Mouse (Mus musculus) ES-E14 (cell line): Measurements from ENCODE around the gene Rnf7. TPM values are rescaled to one million over a fixed set of nuclear protein-coding genes. Genes with fewer than 3 reads are reported as not detected.
"Not testable (repeated sequence)": the region's sequence is repeated elsewhere in the genome, so short reads cannot be mapped to it uniquely, and the experiment has no call there.

ENCODE experiments used
- DNase-seq: peaks from one replicate; pipeline ENCODE4 v3.0.0-alpha.2; 2013; ENCODE audit warnings: low read depth, low spot score
- H3K27ac ChIP-seq: 2 replicates; pipeline ENCODE4 v1.5.1; 2012; ENCODE audit warnings: low read depth, mild to moderate bottlenecking, low read length, moderate library complexity, mixed read lengths; ENCODE audit not compliant: poor library complexity, insufficient read depth, severe bottlenecking
- H3K36me3 ChIP-seq: 2 replicates; pipeline ENCODE4 v1.6.1; 2012; ENCODE audit warnings: mild to moderate bottlenecking, low read length, moderate library complexity, mixed read lengths; ENCODE audit not compliant: control insufficient read depth, poor library complexity, insufficient read depth, severe bottlenecking
- H3K4me1 ChIP-seq, 2 experiments: fragments of 150-350 bp in 1 of 2; sonication (generic) in 1 of 2; 2 replicates each; pipeline ENCODE4 v1.6.1; 2012; ENCODE audit warnings: low read length in 2 of 2, mild to moderate bottlenecking in 1 of 2, mixed read lengths in 1 of 2; ENCODE audit not compliant: control insufficient read depth in 2 of 2, insufficient read depth in 2 of 2, poor library complexity in 1 of 2
- H3K4me3 ChIP-seq, 2 experiments: fragments of 150-350 bp in 1 of 2; sonication (generic) in 1 of 2; 2 replicates each; pipeline ENCODE4 v1.5.1; 2012; ENCODE audit warnings: low read length in 2 of 2, low read depth in 1 of 2, mild to moderate bottlenecking in 1 of 2, mixed read lengths in 1 of 2; ENCODE audit not compliant: insufficient read depth in 1 of 2, poor library complexity in 1 of 2, severe bottlenecking in 1 of 2
- H3K9ac ChIP-seq: 2 replicates; pipeline ENCODE4 v1.6.1; 2012; ENCODE audit warnings: low read depth, mild to moderate bottlenecking, low read length, mixed read lengths; ENCODE audit not compliant: poor library complexity, insufficient read depth, severe bottlenecking
- H3K9me3 ChIP-seq: fragments of 150-350 bp; sonication (generic); 2 replicates; pipeline ENCODE4 v1.6.1; 2012; ENCODE audit warnings: low read depth, mild to moderate bottlenecking, low read length; ENCODE audit not compliant: control insufficient read depth, insufficient read depth
- CHD2 ChIP-seq: IDR thresholded peaks from 2 replicates; pipeline ENCODE4 v1.6.1; 2014; ENCODE audit warnings: mild to moderate bottlenecking, low read depth, low read length, inconsistent platforms
- HCFC1 ChIP-seq: IDR thresholded peaks from 2 replicates; pipeline ENCODE4 v1.6.1; 2012; ENCODE audit warnings: low read length, inconsistent platforms, borderline replicate concordance; ENCODE audit not compliant: insufficient read depth
- MAFK ChIP-seq: IDR thresholded peaks from 2 replicates; pipeline ENCODE4 v1.6.1; 2014; ENCODE audit warnings: mild to moderate bottlenecking, low read depth, low read length, inconsistent platforms; ENCODE audit not compliant: insufficient read depth
- ZC3H11A ChIP-seq: IDR thresholded peaks from 2 replicates; pipeline ENCODE4 v1.6.1; 2012; ENCODE audit warnings: low read depth, mild to moderate bottlenecking, inconsistent platforms, low read length, borderline replicate concordance
- ZNF384 ChIP-seq: IDR thresholded peaks from 2 replicates; pipeline ENCODE4 v1.6.1; 2012; ENCODE audit warnings: low read depth, low read length, inconsistent platforms
- in situ Hi-C, 2 experiments: fragments of 600-800 bp; cut with MboI; formaldehyde crosslinking; loops; one replicate each; pipeline ENCODE4 v1.15.1; 2025; ENCODE audit warnings: low sequenced_read_pairs in 2 of 2, inconsistent platforms in 1 of 2; ENCODE audit not compliant: unreplicated experiment in 2 of 2
- total RNA-seq: library from RNA; depleted of rRNA; stranded (reverse); fragments of 300-350 nt; gene quantifications from 2 replicates; pipeline ENCODE4 v1.2.3, GENCODE M21; 2012

The Rnf7 gene
- total RNA-seq, 1 experiment = 198 TPM

- H3K4me3 ChIP-seq = no peak overlapping the region
- H3K9ac ChIP-seq = no peak overlapping the region
- DNase-seq = no peak
- H3K4me1 ChIP-seq = peaks cover 0 to 4% of the 10 kb centered on the region in 2 experiments; a peak in 2 of 4 replicates
- H3K36me3 ChIP-seq = no peaks in the 10 kb centered on the region
- H3K9me3 ChIP-seq = no peaks in the 10 kb centered on the region
- in situ Hi-C loops = no loop called here
- no peak overlapping the region for H3K27ac ChIP-seq
- TF ChIP-seq ZC3H11A (no peak), CHD2 (no peak), ZNF384 (no peak), MAFK (no peak), HCFC1 (no peak)
These were observed 14.7 kb upstream of the Rnf7 start for GRCm38 (mm10) chr9:96493212-96493611.

- Histone ChIP-seq H3K4me3 (peak overlapping the region; percentile 26 to 51), H3K36me3 (no peaks in the 10 kb centered on the region), H3K9me3 (no peaks in the 10 kb centered on the region), H3K9ac (peak overlapping the region; percentile 49), H3K27ac (no peak overlapping the region), H3K4me1 (peaks cover under 1 to 4% of the 10 kb centered on the region in 2 experiments; a peak in 3 of 4 replicates)
- peak; percentile 71 for DNase-seq
- TF ChIP-seq MAFK = no peak
- TF ChIP-seq HCFC1 = no peak
- peak; percentile 41; the same call in 1 of the 2 replicates for TF ChIP-seq ZC3H11A
- in situ Hi-C loops = no loop called here
These were observed 13.3 kb upstream of the Rnf7 start for GRCm38 (mm10) chr9:96491810-96492209.

GRCm38 (mm10) chr9:96487869-96488268 is 9.4 kb upstream of the Rnf7 start:
- DNase-seq, H3K4me3 ChIP-seq, H3K4me1 ChIP-seq, in situ Hi-C loops, H3K9me3 ChIP-seq, H3K9ac ChIP-seq, H3K36me3 ChIP-seq: not testable (repeated sequence)
- H3K27ac ChIP-seq = peak overlapping the region; percentile 66; the same call in 1 of the 2 replicates
- 0 out of 2 replicates have a peak, but pooled peaks have one; percentile 1 for TF ChIP-seq CHD2

GRCm38 (mm10) chr9:96483648-96484047 is 5.2 kb upstream of the Rnf7 start:
- no peak overlapping the region for H3K27ac ChIP-seq
- no peak for TF ChIP-seq CHD2
- TF ChIP-seq ZC3H11A = no peak
- no peak for TF ChIP-seq ZNF384
- TF ChIP-seq HCFC1 = no peak
- no peak for TF ChIP-seq MAFK
- H3K36me3 ChIP-seq = no peaks in the 10 kb centered on the region
- no peaks in the 10 kb centered on the region for H3K9me3 ChIP-seq
- H3K9ac ChIP-seq = no peak overlapping the region
- H3K4me3 ChIP-seq = no peak overlapping the region
- in situ Hi-C loops = no loop called here
- DNase-seq = no peak
- peaks cover 7 to 10% of the 10 kb centered on the region in 2 experiments for H3K4me1 ChIP-seq

- Histone ChIP-seq H3K9me3 (no peaks in the 10 kb centered on the region), H3K4me3 (no peak overlapping the region), H3K4me1 (peaks cover 7 to 8% of the 10 kb centered on the region in 2 experiments), H3K36me3 (no peaks in the 10 kb centered on the region), H3K9ac (no peak overlapping the region), H3K27ac (no peak overlapping the region)
- no peak for DNase-seq
- TF ChIP-seq ZC3H11A = no peak
- TF ChIP-seq MAFK = no peak
- TF ChIP-seq CHD2 = no peak
- TF ChIP-seq ZNF384 = no peak
- no peak for TF ChIP-seq HCFC1
- in situ Hi-C loops = no loop called here
These were observed 4.6 kb upstream of the Rnf7 start for GRCm38 (mm10) chr9:96483028-96483427.
